Mouse (Mus musculus) gastrocnemius, postnatal 10 days (tissue): ENCODE data around the gene Bcan. TPM values are rescaled to one million over a fixed set of nuclear protein-coding genes. Genes with fewer than 3 reads are reported as not detected.

ENCODE experiments used
- DNase-seq: peaks from one replicate; pipeline ENCODE4 v3.0.0; 2021; ENCODE audit warnings: mixed read lengths
- total RNA-seq, 2 experiments: library from RNA; stranded (reverse); gene quantifications; 2 replicates each; pipeline ENCODE4 v1.2.3; 2021

Gene Bcan
- total RNA-seq, 2 experiments from 2014 or later: 0.61 to 1.9 TPM

- no peak for DNase-seq
These were observed 27.8 kb downstream of the Bcan start for GRCm38 (mm10) chr3:87972203-87972664.

- DNase-seq: no peak
These were observed 28.4 kb downstream of the Bcan start for GRCm38 (mm10) chr3:87971489-87972202.

GRCm38 (mm10) chr3:87970939-87971488, 29.0 kb downstream of the Bcan start, which contains the start of gene Nes:
Gene Nes, plus strand, starts transcription at chr3:87971078.
- DNase-seq: peak; percentile 69

GRCm38 (mm10) chr3:87970184-87970938, 29.7 kb downstream of the Bcan start:
- DNase-seq: peak; percentile 62

GRCm38 (mm10) chr3:87960586-87961191, 39.3 kb downstream of the Bcan start:
- peak; percentile 87 for DNase-seq

- no peak for DNase-seq
These were observed 39.8 kb downstream of the Bcan start for GRCm38 (mm10) chr3:87960191-87960585.

GRCm38 (mm10) chr3:87959371-87959770, 40.7 kb downstream of the Bcan start:
- DNase-seq: no peak

DNA sequence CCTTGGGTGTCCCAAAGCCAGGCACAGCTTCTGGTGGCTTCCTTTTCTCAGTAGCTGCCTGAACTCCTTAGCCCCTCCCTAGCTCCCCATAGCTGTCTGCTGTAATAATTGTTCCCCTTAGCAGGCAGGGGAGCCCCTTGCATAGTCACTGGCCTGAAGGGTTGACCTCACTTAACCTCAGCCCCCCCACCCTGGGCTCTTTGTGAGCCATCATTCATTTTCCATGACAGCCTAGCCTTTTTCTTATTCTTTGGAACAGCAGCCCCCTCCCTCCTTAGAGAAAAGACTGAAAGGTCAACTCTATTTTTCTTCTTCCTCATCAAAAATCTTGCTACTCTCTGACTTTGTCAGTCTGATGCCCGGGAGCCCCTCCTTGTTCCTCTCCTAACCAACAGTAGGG, 41.1 kb downstream of the Bcan start:
- no peak for DNase-seq

DNA sequence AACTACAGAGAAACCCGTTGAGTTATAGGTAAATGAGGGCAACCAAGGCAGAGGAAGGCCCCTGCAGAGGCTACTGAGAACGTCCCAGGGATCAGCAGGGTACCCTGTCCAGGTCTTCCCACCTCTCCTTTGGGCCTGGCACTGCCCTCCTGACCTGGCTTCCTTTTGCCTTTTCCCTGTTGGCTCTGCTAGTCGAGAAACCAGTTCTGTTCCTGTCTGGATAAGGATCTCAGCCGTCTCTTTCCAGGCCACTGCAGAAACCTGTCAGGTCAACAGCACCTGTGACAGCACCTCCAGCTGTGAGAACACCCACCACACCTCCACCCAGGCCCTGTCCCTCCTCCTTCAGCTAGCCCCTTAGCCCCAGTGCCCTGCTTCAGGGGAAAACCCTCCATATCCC, 41.6 kb downstream of the Bcan start:
- no peak for DNase-seq

GRCm38 (mm10) chr3:87958056-87958455, 42.0 kb downstream of the Bcan start:
- no peak for DNase-seq

- peak; percentile 15 for DNase-seq
These were observed 47.6 kb downstream of the Bcan start for GRCm38 (mm10) chr3:87952440-87952839.

DNA sequence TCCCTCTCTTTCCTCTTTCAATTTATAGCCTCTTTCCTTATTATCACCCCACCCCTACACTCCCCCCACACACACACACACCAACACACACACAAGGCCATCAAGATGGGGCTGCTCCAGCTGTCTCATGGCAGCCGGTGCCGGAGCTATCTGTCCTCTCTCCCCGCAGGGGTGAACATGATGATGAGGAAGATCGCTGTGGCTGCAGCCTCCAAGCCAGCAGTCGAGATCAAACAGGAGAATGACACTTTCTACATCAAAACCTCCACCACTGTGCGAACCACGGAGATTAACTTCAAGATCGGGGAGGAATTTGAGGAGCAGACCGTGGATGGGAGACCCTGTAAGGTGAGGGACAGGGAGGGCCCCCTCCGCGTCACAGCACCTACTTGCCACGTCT, 48.1 kb downstream of the Bcan start:
- no peak for DNase-seq

DNA sequence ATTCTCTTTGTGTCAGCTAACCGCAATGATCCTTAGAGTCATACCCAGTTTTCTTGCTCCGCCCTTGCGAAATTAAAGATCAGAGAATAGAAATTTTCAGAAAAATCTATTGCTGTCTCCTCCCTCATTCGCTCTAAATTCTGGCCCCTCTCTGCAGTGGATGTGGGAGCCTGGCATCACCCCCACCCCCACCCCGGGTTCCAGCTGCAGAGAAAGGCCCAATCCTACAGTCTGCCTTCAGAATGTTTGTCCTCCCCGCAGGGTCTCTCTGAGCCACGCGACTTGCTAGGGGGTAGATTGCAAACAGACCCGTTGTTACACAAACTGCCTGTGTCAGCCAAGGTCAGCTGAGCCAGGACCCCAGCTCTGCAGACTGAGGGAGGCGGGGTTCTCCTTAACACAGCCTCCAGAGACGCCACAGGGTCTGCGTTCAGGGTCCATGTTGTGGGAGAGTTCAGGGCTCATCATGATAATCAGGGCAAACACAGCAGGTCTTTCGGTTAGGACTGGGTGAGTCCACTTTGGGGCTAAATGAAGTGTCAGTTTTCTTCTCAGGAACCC, 50.0 kb downstream of the Bcan start:
- DNase-seq: no peak

- DNase-seq: no peak
These were observed 50.6 kb downstream of the Bcan start for GRCm38 (mm10) chr3:87949266-87949954.

GRCm38 (mm10) chr3:87948378-87949265, 51.4 kb downstream of the Bcan start, which contains the start of gene Crabp2:
Gene Crabp2, plus strand, starts transcription at chr3:87948666.
- peak; percentile 10 for DNase-seq

DNA sequence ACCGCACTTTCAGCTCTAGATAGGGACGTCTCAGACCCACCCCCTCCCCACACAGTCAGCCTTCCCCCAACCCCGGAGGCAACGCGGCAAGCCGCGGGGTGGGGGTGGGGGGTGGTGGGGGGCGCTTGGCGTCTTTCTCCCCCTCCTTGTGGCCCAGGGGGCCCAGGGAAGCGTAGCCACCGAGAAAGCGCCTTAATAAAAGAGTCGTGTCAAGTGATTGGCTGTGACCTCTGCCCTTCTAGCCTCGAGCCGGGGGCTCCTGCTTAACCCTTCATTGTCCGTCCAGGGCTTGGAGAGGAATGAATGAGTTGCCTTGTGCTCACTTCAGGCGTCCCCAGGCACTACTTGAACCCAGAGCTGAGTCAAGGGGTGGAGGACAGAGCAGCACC, 52.2 kb downstream of the Bcan start:
- DNase-seq: no peak

GRCm38 (mm10) chr3:87947056-87947810, 52.8 kb downstream of the Bcan start:
- peak; percentile 11 for DNase-seq

DNA sequence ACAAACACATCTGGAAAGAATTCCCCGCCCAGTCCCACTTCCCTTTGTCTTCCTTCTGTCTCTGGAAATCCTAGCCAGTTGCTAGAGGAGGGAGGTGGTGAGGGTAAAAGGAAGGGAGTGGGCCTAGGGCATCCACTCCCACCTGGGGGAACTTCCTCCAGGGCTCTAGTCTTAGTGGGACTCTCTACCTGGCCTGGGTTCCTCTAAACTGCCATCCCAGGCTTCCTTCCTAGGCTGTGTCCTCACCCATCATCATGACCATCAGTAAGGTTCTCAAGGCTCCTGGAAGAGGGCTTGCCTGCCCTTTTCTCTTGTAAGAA, 53.5 kb downstream of the Bcan start:
- no peak for DNase-seq

GRCm38 (mm10) chr3:87945781-87946540, 54.1 kb downstream of the Bcan start:
- no peak for DNase-seq
